Mouse (Mus musculus) liver, adult 2 months (tissue): ENCODE data around the gene Slc30a2. TPM values are rescaled to one million over a fixed set of nuclear protein-coding genes. Genes with fewer than 3 reads are reported as not detected.

Experiments
- DNase-seq: peaks from one replicate; pipeline ENCODE4 v3.0.0-alpha.2; 2011; ENCODE audit warnings: low read depth, low spot score; ENCODE audit errors: extremely low read depth
- H3K27ac ChIP-seq: fragments of 200-500 bp; replicated peaks from 2 replicates; pipeline ENCODE4 v1.5.1; 2012; ENCODE audit warnings: low read depth, mild to moderate bottlenecking, control low read depth, inconsistent platforms, low read length; ENCODE audit not compliant: insufficient read depth
- H3K27me3 ChIP-seq: fragments of 200-500 bp; 2 replicates; pipeline ENCODE4 v1.6.1; 2012; ENCODE audit warnings: mild to moderate bottlenecking, moderate library complexity, low read length, inconsistent platforms; ENCODE audit not compliant: control insufficient read depth, insufficient read depth
- H3K36me3 ChIP-seq: fragments of 200-500 bp; 2 replicates; pipeline ENCODE4 v1.6.1; 2012; ENCODE audit warnings: low read length, inconsistent platforms; ENCODE audit not compliant: control insufficient read depth, insufficient read depth
- H3K4me1 ChIP-seq: fragments of 200-500 bp; 2 replicates; pipeline ENCODE4 v1.6.1; 2011; ENCODE audit warnings: low read length; ENCODE audit not compliant: control insufficient read depth, insufficient read depth
- H3K4me3 ChIP-seq: fragments of 200-500 bp; 2 replicates; pipeline ENCODE4 v1.5.1; 2011; ENCODE audit warnings: low read depth, mild to moderate bottlenecking, control low read depth, low read length, moderate library complexity; ENCODE audit not compliant: insufficient read depth
- H3K79me2 ChIP-seq: fragments of 200-500 bp; 2 replicates; pipeline ENCODE4 v1.6.1; 2012; ENCODE audit warnings: inconsistent platforms, mild to moderate bottlenecking, low read length, moderate library complexity; ENCODE audit not compliant: control insufficient read depth, insufficient read depth
- H3K9ac ChIP-seq: fragments of 200-500 bp; 2 replicates; pipeline ENCODE4 v1.6.1; 2012; ENCODE audit warnings: low read depth, mild to moderate bottlenecking, control low read depth, inconsistent platforms, low read length
- CTCF ChIP-seq: fragments of 200-500 bp; IDR thresholded peaks from 2 replicates; pipeline ENCODE4 v1.5.1; 2011; ENCODE audit warnings: low read depth, low read length, control low read depth
- POLR2A ChIP-seq: fragments of 200-500 bp; IDR thresholded peaks from 2 replicates; pipeline ENCODE4 v1.6.1; 2011; ENCODE audit warnings: low read length, control low read depth; ENCODE audit not compliant: insufficient read depth; ENCODE audit errors: extremely low read depth
- WGBS: fragments of 180-500 bp; shearing (Covaris S2); methylation state at CpG from one replicate; pipeline ENCODE4 v1.1.7; 2018; 5-methylcytosine and 5-hydroxymethylcytosine counted together
- polyA plus RNA-seq: library from polyadenylated mRNA; depleted of rRNA; stranded (reverse); fragments of >200 nt; gene quantifications from 2 replicates; pipeline ENCODE4 v1.2.3, GENCODE M21; 2012
- total RNA-seq: library from RNA; depleted of rRNA; stranded (reverse); fragments of >200 nt; gene quantifications from 2 replicates; pipeline ENCODE4 v1.2.3, GENCODE M21; 2014

Gene Slc30a2
- total and polyA plus RNA-seq, 2 experiments, result under 0.01 TPM; not detected in 1

DNA sequence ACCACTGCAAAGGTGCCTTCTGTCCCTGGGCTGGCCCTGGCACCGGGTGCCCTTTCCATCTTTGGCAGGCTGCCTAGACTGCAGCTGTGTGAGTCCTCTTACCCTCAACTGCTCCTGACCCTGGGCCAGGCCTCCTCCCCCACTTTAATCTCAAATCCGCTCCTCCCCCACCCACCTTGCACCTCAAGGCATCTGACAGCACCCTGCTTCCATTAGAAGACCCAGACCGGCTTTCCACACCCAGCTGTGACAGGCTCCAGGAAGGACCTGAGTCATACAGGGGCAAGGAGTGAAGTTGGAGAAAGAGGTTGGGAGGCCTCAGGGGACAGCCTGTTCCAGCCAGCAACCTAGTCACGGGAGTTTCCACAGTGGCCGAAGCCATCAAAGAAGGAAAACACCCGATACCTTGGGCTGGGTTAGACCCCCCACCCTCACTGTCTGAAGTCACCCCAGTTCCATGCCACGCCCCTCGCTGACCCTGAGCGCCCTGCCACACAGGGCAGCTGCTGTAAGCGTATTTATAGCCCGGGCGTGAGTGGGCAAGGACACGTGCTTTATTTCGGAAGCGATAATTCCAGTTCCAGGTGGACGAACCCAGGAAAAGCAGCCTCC, 13.0 kb downstream of the Slc30a2 start:
- no peak overlapping the region for H3K9ac ChIP-seq

DNA sequence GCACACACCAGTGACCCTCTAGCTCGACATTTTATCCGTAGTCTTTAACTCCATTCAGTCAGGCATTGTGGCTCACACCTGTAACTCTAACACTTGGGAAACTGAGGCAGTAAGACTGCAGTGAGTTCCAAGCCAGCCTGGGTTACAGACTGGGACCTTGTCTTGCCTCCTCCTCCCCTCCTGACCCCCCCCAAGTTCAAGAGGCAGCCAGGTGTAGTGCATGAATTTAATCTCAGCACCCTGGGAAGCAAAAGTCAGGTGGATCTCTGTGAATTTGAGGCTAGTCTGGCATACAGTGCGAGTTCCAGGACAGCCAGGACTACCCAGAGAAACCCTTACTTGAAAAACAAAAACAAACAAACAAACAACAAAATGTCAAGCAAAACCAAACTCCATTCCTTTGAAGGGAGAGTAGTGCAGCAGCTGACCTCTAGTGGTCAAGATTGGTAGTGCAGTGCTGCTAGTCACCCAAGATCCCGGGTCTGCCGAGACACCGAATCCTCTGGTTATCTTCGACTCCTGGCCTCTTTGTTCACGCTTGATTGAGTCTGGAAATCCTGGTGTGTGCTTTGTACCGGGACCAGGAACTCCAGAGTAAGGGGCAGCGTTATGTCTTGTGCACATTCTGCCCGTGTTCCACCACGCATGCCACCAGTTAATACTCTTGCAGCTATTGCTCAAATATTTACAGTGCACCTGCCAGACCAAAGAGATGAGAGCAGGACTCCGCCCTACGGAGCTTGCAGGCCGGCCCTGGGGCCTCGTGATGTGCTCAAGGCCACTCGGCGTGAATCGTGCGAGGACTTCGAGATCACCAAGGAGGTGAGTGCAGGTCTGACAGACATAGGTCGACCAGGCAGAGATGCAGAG, 13.8 kb downstream of the Slc30a2 start:
- H3K9ac ChIP-seq, result no peak overlapping the region
- peaks cover 7% of the 10 kb centered on the region for H3K4me1 ChIP-seq
- WGBS, result 14% methylated on average over 22 of the region's 22 CpGs
- H3K4me3 ChIP-seq, result no peak overlapping the region
- no peaks in the 10 kb centered on the region for H3K27me3 ChIP-seq
- H3K36me3 ChIP-seq, result no peaks in the 10 kb centered on the region
- no peaks in the 10 kb centered on the region for H3K79me2 ChIP-seq
- no peak overlapping the region for H3K27ac ChIP-seq
- DNase-seq, result peak; percentile 85
- TF ChIP-seq CTCF (peak; percentile 88), POLR2A (no peak)

More for the DNA sequence above, 13.0 kb downstream of the Slc30a2 start:
- no peak overlapping the region for H3K4me3 ChIP-seq
- peaks cover 7% of the 10 kb centered on the region for H3K4me1 ChIP-seq
- WGBS, result 55% methylated on average over 16 of the region's 16 CpGs
- no peak for TF ChIP-seq POLR2A
- no peak for TF ChIP-seq CTCF
- H3K27me3 ChIP-seq, result no peaks in the 10 kb centered on the region
- peak; percentile 64 for DNase-seq
- no peaks in the 10 kb centered on the region for H3K36me3 ChIP-seq
- no peak overlapping the region for H3K27ac ChIP-seq
- no peaks in the 10 kb centered on the region for H3K79me2 ChIP-seq

GRCm38 (mm10) chr4:134357461-134357771, 14.4 kb downstream of the Slc30a2 start:
- no peak overlapping the region for H3K4me3 ChIP-seq
- no peak overlapping the region for H3K27ac ChIP-seq
- peaks cover 7% of the 10 kb centered on the region for H3K4me1 ChIP-seq
- 27% methylated on average over 17 of the region's 17 CpGs for WGBS
- no peaks in the 10 kb centered on the region for H3K27me3 ChIP-seq
- no peaks in the 10 kb centered on the region for H3K36me3 ChIP-seq
- no peak for TF ChIP-seq CTCF
- TF ChIP-seq POLR2A, result no peak
- H3K9ac ChIP-seq, result no peak overlapping the region
- DNase-seq, result no peak
- H3K79me2 ChIP-seq, result no peaks in the 10 kb centered on the region

- WGBS, result 95% methylated on average over 6 of the region's 6 CpGs
- TF ChIP-seq POLR2A (no peak), CTCF (no peak)
- H3K27me3 ChIP-seq, result no peaks in the 10 kb centered on the region
These were observed 16.7 kb downstream of the Slc30a2 start for GRCm38 (mm10) chr4:134359649-134360048.

DNA sequence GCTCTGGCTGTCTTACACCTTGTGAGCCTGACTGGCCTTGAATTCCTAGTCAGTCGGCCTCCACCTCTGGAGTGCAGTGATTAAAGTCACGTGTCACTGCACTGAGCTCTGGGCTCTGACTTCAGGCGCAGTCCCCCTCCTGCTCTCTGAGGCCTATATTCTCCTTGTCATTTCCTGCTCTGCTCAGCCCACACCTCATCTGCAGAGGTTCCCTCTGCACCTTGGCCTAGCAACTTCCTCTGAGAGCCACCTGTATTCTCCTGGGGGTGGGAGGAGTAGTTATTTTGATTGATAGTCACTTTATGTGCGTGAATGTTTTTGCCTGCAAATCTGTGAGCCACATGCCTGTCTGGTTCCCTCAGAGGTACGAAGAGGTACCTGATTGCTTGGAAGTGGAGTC, 18.2 kb downstream of the Slc30a2 start:
- WGBS, result 79% methylated on average over 5 of the region's 5 CpGs
- H3K4me1 ChIP-seq, result peaks cover 5% of the 10 kb centered on the region
- no peaks in the 10 kb centered on the region for H3K36me3 ChIP-seq
- H3K9ac ChIP-seq, result no peak overlapping the region
- no peaks in the 10 kb centered on the region for H3K79me2 ChIP-seq
- no peak for DNase-seq
- no peak overlapping the region for H3K27ac ChIP-seq
- H3K4me3 ChIP-seq, result no peak overlapping the region
- TF ChIP-seq CTCF (no peak), POLR2A (no peak)
- H3K27me3 ChIP-seq, result no peaks in the 10 kb centered on the region

More at GRCm38 (mm10) chr4:134359649-134360048, 16.7 kb downstream of the Slc30a2 start:
- Histone ChIP-seq H3K79me2 (no peaks in the 10 kb centered on the region), H3K36me3 (no peaks in the 10 kb centered on the region), H3K4me1 (peaks cover 7% of the 10 kb centered on the region), H3K27ac (no peak overlapping the region), H3K9ac (no peak overlapping the region), H3K4me3 (no peak overlapping the region)
- no peak for DNase-seq

DNA sequence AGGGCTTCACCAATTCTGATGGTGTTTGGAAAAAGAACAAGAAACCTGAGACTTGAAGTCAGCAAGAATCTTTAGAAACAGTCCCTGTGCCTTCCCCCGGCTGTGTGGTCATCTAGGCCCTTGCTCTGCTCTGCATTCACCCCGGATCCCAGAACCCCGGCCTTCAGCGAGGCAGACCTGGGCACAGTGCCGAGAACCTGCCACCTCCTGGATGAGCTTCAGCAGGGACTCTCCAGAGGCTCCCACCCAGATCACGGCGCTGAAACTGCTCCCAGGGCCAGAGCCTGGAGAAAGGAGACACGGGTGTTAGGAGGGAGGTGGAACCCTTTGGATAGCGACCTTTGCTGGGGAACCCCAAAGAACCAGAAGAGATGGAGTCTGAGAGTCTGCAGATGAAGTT, 19.1 kb downstream of the Slc30a2 start:
- no peak for DNase-seq
- Histone ChIP-seq H3K27ac (no peak overlapping the region), H3K27me3 (no peaks in the 10 kb centered on the region), H3K4me3 (no peak overlapping the region), H3K36me3 (no peaks in the 10 kb centered on the region), H3K79me2 (no peaks in the 10 kb centered on the region), H3K9ac (no peak overlapping the region), H3K4me1 (peaks cover 4% of the 10 kb centered on the region)
- TF ChIP-seq POLR2A (no peak), CTCF (no peak)
- 71% methylated on average over 9 of the region's 9 CpGs for WGBS
